In the genomic region with DNA sequence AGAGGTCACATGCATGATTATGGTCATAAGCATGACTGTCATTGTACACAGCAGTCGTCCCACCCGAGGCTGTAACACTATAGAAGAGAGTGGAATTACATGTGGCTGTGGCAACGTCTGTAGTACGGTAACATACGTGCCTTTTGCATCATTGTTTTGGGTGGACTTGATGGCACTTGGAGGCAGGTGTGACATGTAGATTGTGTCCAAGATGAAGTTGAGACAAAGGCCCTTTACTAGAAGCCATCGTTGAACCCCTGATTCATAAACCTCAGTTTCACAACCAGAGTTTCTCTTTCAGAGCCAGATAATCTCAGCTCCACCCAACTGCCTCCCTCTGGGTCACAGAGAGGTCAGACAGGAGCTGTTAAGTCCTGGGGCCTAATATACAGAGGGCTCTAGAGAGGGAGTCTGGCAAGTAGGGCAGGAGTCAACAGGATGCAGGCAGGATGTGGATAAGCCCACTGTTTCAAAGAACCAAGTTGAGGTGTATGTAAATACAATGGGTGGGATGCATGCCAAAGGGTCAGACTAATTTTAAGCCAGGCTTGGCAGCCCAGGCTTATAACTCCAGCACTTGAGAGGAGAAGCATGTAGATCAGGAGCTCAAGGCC, we compare ENCODE assay signal across 9 mouse cellular contexts. TPM values are rescaled to one million over a fixed set of nuclear protein-coding genes. Genes with fewer than 3 reads are reported as not detected.
A peak's percentile ranks its signal among the peaks of the same experiment; 100 is the strongest.
DNase-seq lines count a peak whose midpoint lies in the region; ATAC-seq lines count a peak whose summit lies in the region.
"Had no signal": no experiment of that assay in that cellular context is flagged by ENCODE, and none has a peak within 500 bp of the region (broad histone marks: within the 10 kb centered on the region; RNA-seq: fewer than 3 reads in every experiment).

No protein-coding gene starts in this region.

- no peak overlapping the region for H3K4me2 ChIP-seq in heart, embryonic 11.5 days

- DNase-seq in gastrocnemius, adult 18-20 months (ENCODE audit: low spot score): peak; percentile 55
- no peak for DNase-seq in gastrocnemius, postnatal 4 days (ENCODE audit: low spot score in 2 of 2)
- peak; percentile 76 for DNase-seq in kidney, postnatal 10 days
- DNase-seq in natural killer cell, adult 2 months (ENCODE audit: low spot score in 2 of 2): peak; percentile 70 to 83
- DNase-seq in right cerebral cortex, adult 2 months (ENCODE audit: low spot score in 2 of 2): no peak
- DNase-seq in neural tube, embryonic 10.5 days (ENCODE audit: extremely low spot score, low spot score): no peak
- no peak for DNase-seq in cerebellum, adult 9-11 months

- H3K9ac ChIP-seq in heart, embryonic 11.5 days (ENCODE audit: low read depth, low read length): no peak overlapping the region

- no peak overlapping the region for H3K27ac ChIP-seq in heart, embryonic 11.5 days (ENCODE audit: low read depth, low read length)

- ATAC-seq in heart, embryonic 11.5 days (replicated peaks; ENCODE audit: insufficient number of reproducible peaks, low FRiP score, low TSS enrichment): 0 out of 2 replicates have a peak, but pooled peaks have one; percentile 40

- no peaks in the 10 kb centered on the region for H3K36me3 ChIP-seq in heart, embryonic 11.5 days (ENCODE audit: control insufficient read depth, insufficient read depth, low read length)

- H3K4me1 ChIP-seq in heart, embryonic 11.5 days (ENCODE audit: control insufficient read depth, insufficient read depth, low read length): peaks cover 21% of the 10 kb centered on the region

- WGBS in heart, embryonic 11.5 days (ENCODE audit: insufficient replicate concordance): 53% methylated on average over 6 of the region's 6 CpGs

- H3K4me3 ChIP-seq in heart, embryonic 11.5 days (ENCODE audit: low read depth, low read length): no peak overlapping the region
- H3K4me3 ChIP-seq: erythroblast, embryonic 14.5 days had no signal

- no peaks in the 10 kb centered on the region for H3K9me3 ChIP-seq in heart, embryonic 11.5 days (replicated peaks; ENCODE audit: control insufficient read depth, low read length)

- peaks cover 33% of the 10 kb centered on the region for H3K27me3 ChIP-seq in heart, embryonic 11.5 days (ENCODE audit: control insufficient read depth, insufficient read depth, low read length)

RNA-seq across cellular contexts. Expression of a gene that starts 5.5 kb away (rescaled TPM):
- 10 to 100 TPM; 41.1 to 43.1 TPM for total RNA-seq in gastrocnemius, adult 18-20 months (2021)
- 10 to 100 TPM; 49.2 to 51.4 TPM for total RNA-seq in gastrocnemius, postnatal 4 days (2021)
- polyA plus RNA-seq in heart, embryonic 11.5 days (2014; fragmentation: Nextera tagmentation; extraction: Ambion mirVana): 17.4 and 20.5 TPM in 2 replicates

Comparison
In these comparisons a context has a peak if more than half of its experiments do, and no peak if none do; other contexts are left out.
1. DNase-seq: peak in gastrocnemius, adult 18-20 months (single experiment), kidney, postnatal 10 days (single experiment) and natural killer cell, adult 2 months (2 of 2); none in gastrocnemius, postnatal 4 days (0 of 2), right cerebral cortex, adult 2 months (0 of 2), neural tube, embryonic 10.5 days (single experiment) and cerebellum, adult 9-11 months (single experiment).